Mouse (Mus musculus) kidney, postnatal 14 days (tissue): ENCODE measurements around the gene Nap1l1.
"Not testable (repeated sequence)": the region's sequence is repeated elsewhere in the genome, so short reads cannot be mapped to it uniquely, and the experiment has no call there.

Experiments
- DNase-seq: peaks from one replicate; pipeline ENCODE4 v3.0.0; 2022; ENCODE audit warnings: mixed read lengths

Nap1l1 gene

GRCm38 (mm10) chr10:111472686-111473510 lies at the start of gene Nap1l1:
TSS of gene Nap1l1 (plus strand) at chr10:111473223.
- DNase-seq = peak; percentile 97

GRCm38 (mm10) chr10:111426491-111426890 lies 46.5 kb upstream of the Nap1l1 start:
- no peak for DNase-seq

GRCm38 (mm10) chr10:111433502-111433901 lies 39.5 kb upstream of the Nap1l1 start:
- DNase-seq = no peak

- DNase-seq = no peak
These were observed 32.0 kb upstream of the Nap1l1 start for GRCm38 (mm10) chr10:111441034-111441440.

- no peak for DNase-seq
These were observed 28.8 kb upstream of the Nap1l1 start for GRCm38 (mm10) chr10:111444199-111444598.

- DNase-seq = no peak
These were observed 26.9 kb upstream of the Nap1l1 start for GRCm38 (mm10) chr10:111445939-111446671.

- DNase-seq = not testable (repeated sequence)
These were observed 26.4 kb upstream of the Nap1l1 start for GRCm38 (mm10) chr10:111446672-111447008.

- DNase-seq = not testable (repeated sequence)
These were observed 23.4 kb upstream of the Nap1l1 start for GRCm38 (mm10) chr10:111449662-111450061.

- DNase-seq = no peak
These were observed 21.2 kb upstream of the Nap1l1 start for GRCm38 (mm10) chr10:111451683-111452322.

- DNase-seq = no peak
These were observed 20.6 kb upstream of the Nap1l1 start for GRCm38 (mm10) chr10:111452426-111452825.

- DNase-seq = no peak
These were observed 18.2 kb upstream of the Nap1l1 start for GRCm38 (mm10) chr10:111454698-111455308.

GRCm38 (mm10) chr10:111458088-111458487 lies 14.9 kb upstream of the Nap1l1 start:
- DNase-seq = no peak

- DNase-seq = no peak
These were observed 14.0 kb upstream of the Nap1l1 start for GRCm38 (mm10) chr10:111459040-111459439.

- DNase-seq = no peak
These were observed 13.1 kb upstream of the Nap1l1 start for GRCm38 (mm10) chr10:111459874-111460273.

GRCm38 (mm10) chr10:111460381-111460780 lies 12.6 kb upstream of the Nap1l1 start:
- no peak for DNase-seq

GRCm38 (mm10) chr10:111464833-111465232 lies 8.2 kb upstream of the Nap1l1 start:
- no peak for DNase-seq

GRCm38 (mm10) chr10:111465409-111465808 lies 7.6 kb upstream of the Nap1l1 start:
- DNase-seq = no peak

GRCm38 (mm10) chr10:111471166-111471565 lies 1.9 kb upstream of the Nap1l1 start:
- no peak for DNase-seq

GRCm38 (mm10) chr10:111473511-111474371 lies 718 bp downstream of the Nap1l1 start:
- DNase-seq = peak; percentile 24

GRCm38 (mm10) chr10:111476301-111476700 lies 3.3 kb downstream of the Nap1l1 start:
- DNase-seq = no peak

- no peak for DNase-seq
These were observed 4.0 kb downstream of the Nap1l1 start for GRCm38 (mm10) chr10:111476989-111477510.

- no peak for DNase-seq
These were observed 6.6 kb downstream of the Nap1l1 start for GRCm38 (mm10) chr10:111479599-111479998.
